Mouse (Mus musculus) kidney, embryonic 14.5 days (tissue): ENCODE measurements around the gene Heg1. TPM values are rescaled to one million over a fixed set of nuclear protein-coding genes. Genes with fewer than 3 reads are reported as not detected.

Source experiments
- ATAC-seq: fragments of 200-750 bp; cut with Nextera tagmentation; 2 replicates; pipeline ENCODE4 v1.8.0; 2017; ENCODE audit warnings: moderate number of reproducible peaks, mild to moderate bottlenecking, moderate TSS enrichment, moderate library complexity; ENCODE audit not compliant: low FRiP score, low TSS enrichment
- H3K27ac ChIP-seq: fragments of 300-500 bp; sonication (generic); 2 replicates; pipeline ENCODE4 v1.5.1; 2014; ENCODE audit warnings: low read depth, mild to moderate bottlenecking, low read length, moderate library complexity, mixed read lengths
- H3K27me3 ChIP-seq: fragments of 300-500 bp; sonication (generic); 2 replicates; pipeline ENCODE4 v1.6.1; 2014; ENCODE audit warnings: mild to moderate bottlenecking, low read length; ENCODE audit not compliant: control insufficient read depth, insufficient read depth
- H3K36me3 ChIP-seq: fragments of 300-500 bp; sonication (generic); 2 replicates; pipeline ENCODE4 v1.6.1; 2014; ENCODE audit warnings: low read length, mixed read lengths; ENCODE audit not compliant: control insufficient read depth, insufficient read depth
- H3K4me1 ChIP-seq: fragments of 300-500 bp; sonication (generic); 2 replicates; pipeline ENCODE4 v1.6.1; 2014; ENCODE audit warnings: low read length, mixed read lengths; ENCODE audit not compliant: control insufficient read depth, insufficient read depth
- H3K4me2 ChIP-seq: fragments of 300-500 bp; sonication (generic); replicated peaks from 2 replicates; pipeline ENCODE4 v1.6.1; 2014; ENCODE audit warnings: low read depth, mild to moderate bottlenecking, low read length
- H3K4me3 ChIP-seq: fragments of 300-500 bp; sonication (generic); 2 replicates; pipeline ENCODE4 v1.5.1; 2014; ENCODE audit warnings: mild to moderate bottlenecking, low read length
- H3K9ac ChIP-seq: fragments of 300-500 bp; sonication (generic); 2 replicates; pipeline ENCODE4 v1.6.1; 2014; ENCODE audit warnings: low read depth, mild to moderate bottlenecking, low read length, moderate library complexity
- H3K9me3 ChIP-seq: fragments of 300-500 bp; sonication (generic); 2 replicates; pipeline ENCODE4 v1.6.1; 2016; ENCODE audit warnings: low read length; ENCODE audit not compliant: control insufficient read depth
- WGBS: fragments of 180-500 bp; shearing (Covaris S2); extraction: QIAGEN DNeasy Blood & Tissue Kit; methylation state at CpG from one replicate; pipeline ENCODE4 v1.1.7; 2014; 5-methylcytosine and 5-hydroxymethylcytosine counted together
- polyA plus RNA-seq: library from polyadenylated mRNA; unstranded; fragments of >200 nt; fragmentation: Nextera tagmentation; extraction: Ambion mirVana; gene quantifications from 2 replicates; pipeline ENCODE4 v1.2.1, GENCODE M21; 2014

Heg1 gene
- polyA plus RNA-seq, 1 experiment from 2014 or later: 21.5 TPM

GRCm38 (mm10) chr16:33793846-33794791, 109.9 kb downstream of the Heg1 start, which contains the start of gene Muc13:
TSS of gene Muc13 (plus strand) at chr16:33794037.
- no peaks in the 10 kb centered on the region for H3K4me1 ChIP-seq
- H3K36me3 ChIP-seq: no peaks in the 10 kb centered on the region
- H3K4me3 ChIP-seq: no peak within 1 kb of the TSS
- no peak within 1 kb of the TSS for H3K9ac ChIP-seq
- WGBS: 83% methylated on average over 10 of the region's 10 CpGs
- no peaks in the 10 kb centered on the region for H3K9me3 ChIP-seq
- no peak within 1 kb of the TSS for H3K4me2 ChIP-seq
- H3K27me3 ChIP-seq: no peaks in the 10 kb centered on the region
- H3K27ac ChIP-seq: no peak within 1 kb of the TSS
- ATAC-seq: no peak

- Histone ChIP-seq H3K4me2 (no peak overlapping the region), H3K9ac (no peak overlapping the region), H3K4me1 (no peaks in the 10 kb centered on the region), H3K9me3 (no peaks in the 10 kb centered on the region), H3K27ac (no peak overlapping the region), H3K27me3 (no peaks in the 10 kb centered on the region), H3K36me3 (no peaks in the 10 kb centered on the region), H3K4me3 (no peak overlapping the region)
- WGBS: 83% methylated on average over 4 of the region's 4 CpGs
- ATAC-seq: no peak
These were observed 110.9 kb downstream of the Heg1 start for GRCm38 (mm10) chr16:33795106-33795505.

DNA sequence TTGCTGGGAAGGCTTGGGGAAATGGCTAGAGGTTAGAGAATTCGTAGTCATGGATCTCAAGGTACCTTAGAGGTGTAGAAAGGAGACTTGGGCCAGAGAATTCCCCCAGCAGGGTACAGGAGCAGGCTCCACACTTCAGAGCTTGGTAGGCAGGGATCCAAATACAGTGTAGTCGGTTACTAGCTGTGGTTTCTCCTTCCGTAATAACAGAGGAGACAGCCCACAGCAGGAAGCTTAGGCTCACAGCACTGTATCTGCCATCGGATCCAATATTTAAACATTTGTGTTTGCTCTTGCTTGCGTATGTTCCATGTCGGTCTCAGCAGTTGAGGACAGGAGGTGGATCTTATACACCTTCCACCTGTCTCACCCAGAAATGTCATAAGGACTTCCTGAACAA, 111.7 kb downstream of the Heg1 start:
- no peaks in the 10 kb centered on the region for H3K4me1 ChIP-seq
- no peak overlapping the region for H3K4me2 ChIP-seq
- no peaks in the 10 kb centered on the region for H3K36me3 ChIP-seq
- ATAC-seq: no peak
- WGBS: 82% methylated on average over 6 of the region's 6 CpGs
- H3K27me3 ChIP-seq: no peaks in the 10 kb centered on the region
- no peak overlapping the region for H3K27ac ChIP-seq
- H3K9me3 ChIP-seq: no peaks in the 10 kb centered on the region
- no peak overlapping the region for H3K4me3 ChIP-seq
- no peak overlapping the region for H3K9ac ChIP-seq

- Histone ChIP-seq H3K4me2 (no peak overlapping the region), H3K4me3 (no peak overlapping the region), H3K36me3 (no peaks in the 10 kb centered on the region), H3K27me3 (no peaks in the 10 kb centered on the region), H3K27ac (no peak overlapping the region), H3K9me3 (no peaks in the 10 kb centered on the region), H3K4me1 (no peaks in the 10 kb centered on the region), H3K9ac (no peak overlapping the region)
- 87% methylated on average over 3 of the region's 3 CpGs for WGBS
- no peak for ATAC-seq
These were observed 112.6 kb downstream of the Heg1 start for GRCm38 (mm10) chr16:33796756-33797155.

GRCm38 (mm10) chr16:33797860-33798259, 113.7 kb downstream of the Heg1 start:
- Histone ChIP-seq H3K9me3 (no peaks in the 10 kb centered on the region), H3K27me3 (no peaks in the 10 kb centered on the region), H3K4me1 (no peaks in the 10 kb centered on the region), H3K4me2 (no peak overlapping the region), H3K4me3 (no peak overlapping the region), H3K27ac (no peak overlapping the region), H3K36me3 (no peaks in the 10 kb centered on the region), H3K9ac (no peak overlapping the region)
- no peak for ATAC-seq
- WGBS: 43% methylated on average over 5 of the region's 5 CpGs

DNA sequence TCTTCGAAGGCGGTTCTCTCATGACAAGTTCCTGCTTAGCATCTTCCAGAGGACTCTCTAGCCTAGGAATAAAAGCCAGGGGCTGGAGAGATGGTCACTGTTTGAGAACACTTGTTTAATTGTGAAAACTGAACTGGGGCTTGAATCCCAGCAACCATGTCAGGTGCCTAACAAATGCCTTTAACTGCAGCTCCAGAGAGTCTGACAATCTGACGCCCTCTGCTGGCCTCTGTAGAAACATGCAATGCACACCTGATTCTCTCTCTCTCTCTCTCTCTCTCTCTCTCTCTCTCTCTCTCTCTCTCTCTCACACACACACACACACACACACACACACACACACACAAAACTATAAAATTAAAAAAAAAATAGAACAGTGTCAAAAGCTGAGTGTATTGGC, 125.8 kb downstream of the Heg1 start:
- 82% methylated on average over 3 of the region's 3 CpGs for WGBS
- Histone ChIP-seq H3K27me3 (no peaks in the 10 kb centered on the region), H3K9me3 (no peaks in the 10 kb centered on the region; the same call in 1 of the 2 replicates), H3K36me3 (no peaks in the 10 kb centered on the region), H3K4me2 (no peak overlapping the region), H3K9ac (no peak overlapping the region), H3K4me1 (no peaks in the 10 kb centered on the region), H3K4me3 (no peak overlapping the region), H3K27ac (no peak overlapping the region)
- no peak for ATAC-seq

DNA sequence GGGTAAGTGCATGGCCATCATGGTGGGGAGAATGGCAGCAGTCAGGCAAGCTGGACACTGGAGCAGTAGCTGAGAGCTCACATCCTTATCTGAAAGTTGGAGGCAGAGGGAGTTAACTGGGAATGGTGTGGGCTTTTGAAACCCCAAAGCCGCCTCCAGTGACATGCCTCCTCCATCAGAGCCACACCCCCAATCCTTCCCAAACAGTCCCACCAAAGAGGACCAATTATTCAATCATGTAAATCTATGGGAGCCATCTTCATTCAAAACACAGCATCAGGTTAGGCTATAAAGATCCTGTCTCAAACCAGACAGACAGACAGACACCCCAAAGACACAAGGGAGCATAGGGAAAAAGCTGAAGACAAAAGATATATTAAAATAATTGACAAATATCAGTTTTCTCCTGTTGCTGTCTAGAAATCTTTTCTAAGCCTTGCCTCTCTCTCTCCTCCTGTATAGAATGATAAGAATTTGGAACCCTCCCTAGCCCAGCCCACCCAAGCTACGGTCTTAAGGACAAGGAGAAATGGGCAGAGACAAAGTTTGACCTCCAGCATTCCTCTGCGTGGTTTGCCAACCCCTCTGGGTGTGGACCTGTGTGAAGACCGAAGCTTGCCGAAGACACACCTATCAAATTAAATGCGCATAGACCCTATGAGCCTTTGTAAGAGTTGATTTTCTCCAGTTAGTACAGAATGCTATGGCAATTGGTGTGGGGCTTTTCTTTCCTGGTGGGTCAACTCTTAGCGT, 134.4 kb downstream of the Heg1 start:
- H3K27me3 ChIP-seq: no peaks in the 10 kb centered on the region
- H3K9me3 ChIP-seq: no peaks in the 10 kb centered on the region
- H3K4me1 ChIP-seq: no peaks in the 10 kb centered on the region
- H3K4me3 ChIP-seq: no peak overlapping the region
- H3K27ac ChIP-seq: no peak overlapping the region
- H3K36me3 ChIP-seq: no peaks in the 10 kb centered on the region
- no peak overlapping the region for H3K9ac ChIP-seq
- ATAC-seq: no peak
- H3K4me2 ChIP-seq: no peak overlapping the region
- WGBS: 86% methylated on average over 7 of the region's 7 CpGs

DNA sequence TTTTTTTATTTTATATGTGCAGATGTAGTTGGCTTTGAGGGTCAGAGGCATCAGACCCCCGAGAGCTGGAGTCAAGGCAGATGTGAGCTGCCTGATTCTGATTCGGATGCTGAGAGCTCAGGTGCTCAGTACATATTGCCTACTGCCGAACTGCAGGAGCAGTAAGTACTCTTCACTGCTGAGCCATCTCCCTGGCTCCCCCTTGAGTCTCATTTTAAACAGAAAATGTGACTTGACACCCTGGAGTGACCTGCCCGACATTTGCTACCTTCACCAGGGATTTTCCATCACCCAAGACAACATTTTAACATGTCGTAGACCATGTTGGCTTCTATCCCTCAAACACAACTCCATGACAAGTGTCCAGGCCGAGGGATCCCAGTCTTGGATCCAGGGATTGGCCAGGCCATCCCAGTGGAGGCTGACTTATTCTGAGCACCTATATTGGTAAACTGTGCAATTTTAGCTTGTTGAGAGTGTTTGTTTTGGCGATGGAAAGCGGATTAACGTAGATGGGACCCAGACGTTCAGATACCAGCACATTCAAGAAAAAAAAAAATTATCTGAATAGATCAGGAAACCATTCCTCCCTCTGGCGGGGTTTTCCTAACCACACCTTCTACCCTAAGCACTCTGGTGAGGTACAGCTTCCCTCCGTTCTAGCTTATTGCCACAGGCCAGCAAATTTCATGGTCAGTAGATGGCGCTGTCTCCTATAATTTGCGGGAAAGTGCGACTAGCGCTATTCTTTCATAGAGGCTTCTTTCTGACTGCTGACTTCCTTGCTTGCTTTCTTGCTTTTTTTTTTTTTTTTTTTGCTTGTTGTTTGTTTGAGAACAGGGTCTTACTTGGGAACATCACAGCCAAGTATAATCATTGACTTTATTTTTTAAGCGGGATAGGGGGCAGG, 136.4 kb downstream of the Heg1 start:
- 20% methylated on average over 17 of the region's 17 CpGs for WGBS
- no peak overlapping the region for H3K4me3 ChIP-seq
- H3K9me3 ChIP-seq: no peaks in the 10 kb centered on the region
- H3K9ac ChIP-seq: no peak overlapping the region
- no peaks in the 10 kb centered on the region for H3K36me3 ChIP-seq
- ATAC-seq: no peak
- H3K4me2 ChIP-seq: no peak overlapping the region
- H3K27ac ChIP-seq: no peak overlapping the region
- H3K27me3 ChIP-seq: no peaks in the 10 kb centered on the region
- H3K4me1 ChIP-seq: no peaks in the 10 kb centered on the region
